Mouse (Mus musculus): ENCODE data around the gene Myg1.
A peak's percentile ranks its signal among the peaks of the same experiment; 100 is the strongest.

Gene Myg1

DNA sequence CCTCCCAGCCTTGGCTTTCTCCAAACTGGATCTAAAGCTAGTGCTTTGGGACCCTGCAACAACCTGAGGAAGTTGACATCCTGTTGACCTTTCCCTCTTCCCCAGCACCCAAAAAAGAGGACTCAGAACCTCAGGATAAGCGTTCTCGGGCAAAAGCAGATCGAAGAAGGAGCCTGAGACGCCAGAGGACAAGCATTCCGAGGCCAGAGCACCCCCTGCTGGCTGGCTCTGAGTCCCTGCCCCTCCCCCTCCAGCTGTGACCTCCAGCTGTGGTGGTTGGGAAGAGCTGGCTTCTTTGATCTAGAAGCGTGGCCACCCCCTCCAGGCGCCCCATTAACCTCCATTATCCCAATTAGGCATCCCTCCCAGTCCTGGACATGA is 45.6 kb downstream of the Myg1 start:
- ATAC-seq (ENCODE audit: insufficient number of reproducible peaks, low FRiP score, low TSS enrichment): no peak

DNA sequence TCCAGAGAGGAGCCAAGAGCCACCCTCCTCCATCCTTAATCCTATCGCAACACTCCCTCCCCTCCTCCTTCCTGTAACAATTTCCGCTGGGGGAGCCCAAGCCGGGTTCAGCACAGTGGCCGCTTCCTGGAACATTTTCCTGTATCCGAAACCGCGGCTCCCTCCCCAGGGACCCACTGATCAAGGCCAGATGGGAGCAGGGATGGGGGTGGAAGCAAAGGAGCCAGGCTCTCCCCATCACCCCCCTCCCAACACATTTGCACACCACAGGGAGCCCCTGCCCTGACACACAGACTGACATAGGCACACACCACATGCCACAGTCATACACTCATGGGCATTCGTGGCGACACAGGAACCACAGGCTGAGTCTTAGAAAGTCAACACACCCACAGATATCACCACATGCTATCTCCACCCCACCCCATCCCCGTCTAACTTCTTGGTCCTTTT is 46.3 kb downstream of the Myg1 start:
- no peak for ATAC-seq (ENCODE audit: insufficient number of reproducible peaks, low FRiP score, low TSS enrichment)

GRCm38 (mm10) chr15:102381575-102381974 is 50.1 kb downstream of the Myg1 start:
- ATAC-seq (ENCODE audit: insufficient number of reproducible peaks, low FRiP score, low TSS enrichment): peak; percentile 66

DNA sequence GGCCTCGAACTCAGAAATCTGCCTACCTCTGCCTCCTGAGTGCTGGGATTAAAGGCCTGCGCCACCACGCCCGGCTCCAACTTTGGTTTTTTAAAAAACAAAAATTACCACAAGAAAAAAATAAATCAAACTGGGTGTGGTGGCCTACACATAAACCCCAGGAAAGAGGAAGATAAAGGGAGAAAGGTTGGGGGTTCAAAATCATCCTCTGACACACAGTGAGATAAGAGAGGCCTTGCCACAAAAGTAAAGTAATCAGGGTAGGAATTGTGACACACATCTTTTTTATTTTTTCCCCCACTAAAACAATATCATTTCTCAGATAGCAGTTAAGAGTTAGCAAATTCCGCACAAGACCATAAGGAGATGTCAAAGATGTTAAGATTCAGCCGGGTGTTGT is 52.2 kb downstream of the Myg1 start:
- ATAC-seq (ENCODE audit: insufficient number of reproducible peaks, low FRiP score, low TSS enrichment): no peak

DNA sequence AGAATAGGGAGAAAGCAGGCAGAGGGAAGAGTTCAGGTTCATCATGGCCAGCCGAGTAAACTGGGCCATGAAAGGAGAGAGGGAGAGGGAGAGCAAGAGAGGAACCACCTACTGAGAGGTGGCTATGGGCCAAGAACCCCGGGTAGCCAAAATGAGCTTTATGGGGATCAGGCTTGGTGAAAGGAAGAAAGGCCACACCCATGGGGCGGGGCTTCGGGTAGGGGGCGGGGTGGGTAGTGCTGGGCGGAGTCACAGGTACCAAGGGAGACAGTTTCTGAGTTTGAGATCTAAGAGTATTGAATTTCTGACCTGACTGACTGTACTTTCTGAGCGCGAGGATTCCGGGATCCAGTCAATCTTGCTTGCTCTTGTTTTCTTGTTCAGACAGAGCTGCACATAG is 55.1 kb downstream of the Myg1 start:
- no peak for ATAC-seq (ENCODE audit: insufficient number of reproducible peaks, low FRiP score, low TSS enrichment)
